Mouse (Mus musculus) MN1 (cell line): ENCODE measurements around the gene Rer1.
A peak's percentile ranks its signal among the peaks of the same experiment; 100 is the strongest.

Experiments
- DNase-seq: peaks from one replicate; pipeline ENCODE4 v3.0.0-alpha.2; 2016; ENCODE audit warnings: low spot score

Rer1 gene

GRCm38 (mm10) chr4:155075137-155075536 lies 11.0 kb downstream of the Rer1 start:
- DNase-seq: no peak

GRCm38 (mm10) chr4:155074418-155074817 lies 11.8 kb downstream of the Rer1 start:
- DNase-seq: no peak

- no peak for DNase-seq
Measured at GRCm38 (mm10) chr4:155070921-155071320, 15.3 kb downstream of the Rer1 start.

GRCm38 (mm10) chr4:155070199-155070598 lies 16.0 kb downstream of the Rer1 start:
- no peak for DNase-seq

- DNase-seq: peak; percentile 49
Measured at GRCm38 (mm10) chr4:155069191-155069590, 17.0 kb downstream of the Rer1 start.

- DNase-seq: no peak
Measured at GRCm38 (mm10) chr4:155068357-155068972, 17.7 kb downstream of the Rer1 start.

GRCm38 (mm10) chr4:155066834-155067522 lies 19.2 kb downstream of the Rer1 start, which contains the start of gene Pex10:
Gene Pex10 (plus strand): TSS chr4:155067016.
- DNase-seq: peak; percentile 99

- peak; percentile 95 for DNase-seq
Measured at GRCm38 (mm10) chr4:155065970-155066833, 20.0 kb downstream of the Rer1 start.

- no peak for DNase-seq
Measured at GRCm38 (mm10) chr4:155064474-155064873, 21.7 kb downstream of the Rer1 start.

- DNase-seq: no peak
Measured at GRCm38 (mm10) chr4:155063895-155064294, 22.3 kb downstream of the Rer1 start.

GRCm38 (mm10) chr4:155058325-155058724 lies 27.9 kb downstream of the Rer1 start:
- no peak for DNase-seq

GRCm38 (mm10) chr4:155056724-155057123 lies 29.5 kb downstream of the Rer1 start, which contains the start of gene Plch2:
Gene Plch2 (minus strand): TSS chr4:155056784.
- DNase-seq: no peak

GRCm38 (mm10) chr4:155050116-155050515 lies 36.1 kb downstream of the Rer1 start:
- DNase-seq: no peak

GRCm38 (mm10) chr4:155046636-155047035 lies 39.5 kb downstream of the Rer1 start:
- DNase-seq: peak; percentile 69

- DNase-seq: no peak
Measured at GRCm38 (mm10) chr4:155043289-155043625, 42.9 kb downstream of the Rer1 start.

- no peak for DNase-seq
Measured at GRCm38 (mm10) chr4:155042606-155043288, 43.4 kb downstream of the Rer1 start.

GRCm38 (mm10) chr4:155040696-155041095 lies 45.5 kb downstream of the Rer1 start:
- DNase-seq: no peak

- no peak for DNase-seq
Measured at GRCm38 (mm10) chr4:155040197-155040596, 46.0 kb downstream of the Rer1 start.

- DNase-seq: peak; percentile 41
Measured at GRCm38 (mm10) chr4:155034787-155035186, 51.4 kb downstream of the Rer1 start.

GRCm38 (mm10) chr4:155034202-155034601 lies 52.0 kb downstream of the Rer1 start:
- no peak for DNase-seq

- DNase-seq: no peak
Measured at GRCm38 (mm10) chr4:155033115-155033514, 53.1 kb downstream of the Rer1 start.
